Mouse (Mus musculus): ENCODE data around the gene Kitl. TPM values are rescaled to one million over a fixed set of nuclear protein-coding genes. Genes with fewer than 3 reads are reported as not detected.

The Kitl gene
- polyA plus RNA-seq, 1 experiment from 2014 or later = 18.2 TPM

GRCm38 (mm10) chr10:100138552-100138951, 123.1 kb downstream of the Kitl start:
- Histone ChIP-seq H3K4me2 (no peak overlapping the region), H3K4me3 (no peak overlapping the region), H3K9ac (no peak overlapping the region), H3K4me1 (replicated peaks) (no peaks in the 10 kb centered on the region), H3K27me3 (no peaks in the 10 kb centered on the region), H3K27ac (no peak overlapping the region), H3K9me3 (no peaks in the 10 kb centered on the region), H3K36me3 (no peaks in the 10 kb centered on the region)
- ATAC-seq (ENCODE audit: low FRiP score) = no peak
- WGBS = 76% methylated on average over 3 of the region's 3 CpGs

GRCm38 (mm10) chr10:100148123-100148522, 132.7 kb downstream of the Kitl start:
- Histone ChIP-seq H3K9ac (no peak overlapping the region), H3K4me2 (no peak overlapping the region), H3K27me3 (no peaks in the 10 kb centered on the region), H3K4me3 (no peak overlapping the region), H3K27ac (no peak overlapping the region), H3K36me3 (no peaks in the 10 kb centered on the region), H3K9me3 (no peaks in the 10 kb centered on the region), H3K4me1 (replicated peaks) (no peaks in the 10 kb centered on the region)
- 92% methylated on average over 6 of the region's 6 CpGs for WGBS
- ATAC-seq (ENCODE audit: low FRiP score) = no peak

Small RNAs within 50 kb of the gene (microRNA-seq; reads per million reads assigned to microRNA genes)
- not detected for gene Gm22918
- not detected for gene Gm25287
